Mouse (Mus musculus) T-helper 17 cell (primary cell): ENCODE data around the gene Chmp2b.

ENCODE experiments used
- in situ Hi-C, 2 experiments: fragments of 300-600 bp; cut with MboI, MseI; formaldehyde crosslinking; loops; 1 replicate in 1 of 2; 2 replicates in 1 of 2; pipeline ENCODE4 v1.15.1; 2025; ENCODE audit warnings: high pct_unique_total_duplicates in 2 of 2

Gene Chmp2b

GRCm38 (mm10) chr16:65526695-65527094 is 35.8 kb downstream of the Chmp2b start:
- in situ Hi-C loops: no loop called here

GRCm38 (mm10) chr16:65526004-65526403 is 36.5 kb downstream of the Chmp2b start:
- in situ Hi-C loops: no loop called here

- in situ Hi-C loops: no loop called here
Observed at GRCm38 (mm10) chr16:65520211-65520610, 42.3 kb downstream of the Chmp2b start, which contains the start of gene Pou1f1. Gene Pou1f1, plus strand, starts transcription at chr16:65520511.

GRCm38 (mm10) chr16:65514223-65514622 is 48.3 kb downstream of the Chmp2b start:
- in situ Hi-C loops: no loop called here

DNA sequence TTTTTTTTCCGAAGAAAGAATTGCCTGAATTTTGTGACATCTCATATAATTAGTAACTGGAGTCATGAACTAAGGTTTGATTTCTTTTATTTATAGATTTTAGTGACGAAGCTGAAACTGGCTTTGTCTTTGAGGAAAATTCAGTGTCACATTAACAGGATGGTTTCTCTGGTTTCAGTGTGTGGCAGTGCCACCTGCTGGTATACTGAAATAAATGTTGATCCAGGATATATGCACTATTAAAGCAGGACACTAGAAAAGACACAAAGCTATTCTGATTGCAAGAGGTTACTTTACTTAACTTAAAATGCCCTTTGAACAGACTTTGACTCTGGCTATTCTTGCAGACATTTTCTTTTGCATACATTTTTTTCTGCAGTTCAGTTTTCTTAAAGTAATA is 65.5 kb downstream of the Chmp2b start:
- in situ Hi-C loops: loop anchor here in 1 of 2 experiments (25.0 kb wide), 1 partner anchor 585 kb away; no protein-coding TSS in a partner anchor

DNA sequence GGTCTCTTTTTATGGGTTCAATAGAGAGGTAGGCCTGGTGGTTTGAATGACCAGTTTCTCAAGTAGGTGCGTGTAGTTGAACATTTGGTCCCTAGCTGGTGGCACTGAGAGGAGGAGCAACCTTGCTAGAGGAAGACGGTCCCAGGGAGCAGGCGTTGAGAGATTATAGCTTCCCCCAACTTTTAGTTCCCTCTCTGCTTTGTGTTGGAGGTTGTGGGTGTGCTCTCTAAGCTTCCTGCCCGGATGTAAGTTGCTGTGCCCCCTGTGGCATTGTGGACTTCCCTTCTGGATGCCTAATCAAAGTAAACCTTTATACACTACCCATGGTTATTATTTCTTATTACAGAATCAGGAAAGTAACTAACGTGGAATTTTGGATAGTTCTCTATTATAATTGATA is 66.5 kb downstream of the Chmp2b start:
- in situ Hi-C loops: loop anchor here in 1 of 2 experiments (25.0 kb wide), 1 partner anchor 584 kb away; no protein-coding TSS in a partner anchor
